Mouse (Mus musculus) liver, adult (tissue): Measurements from ENCODE around the gene Nova2.

Source experiments
- GATA4 ChIP-seq: IDR thresholded peaks from 2 replicates; pipeline ENCODE4 v1.6.1; 2014; ENCODE audit warnings: mild to moderate bottlenecking, low read length; ENCODE audit not compliant: insufficient replicate concordance

Gene Nova2

GRCm38 (mm10) chr7:18988780-18989179 lies 63.1 kb downstream of the Nova2 start:
- TF ChIP-seq GATA4, result no peak

- no peak for TF ChIP-seq GATA4
Measured at GRCm38 (mm10) chr7:18989995-18990394, 64.3 kb downstream of the Nova2 start.

GRCm38 (mm10) chr7:18990601-18991295 lies 65.1 kb downstream of the Nova2 start, which contains the start of gene Mypop:
Mypop (plus strand) TSS chr7:18991245.
- no peak for TF ChIP-seq GATA4

- TF ChIP-seq GATA4, result no peak
Measured at GRCm38 (mm10) chr7:18991660-18992293, 66.1 kb downstream of the Nova2 start.

GRCm38 (mm10) chr7:18992294-18992675 lies 66.6 kb downstream of the Nova2 start:
- no peak for TF ChIP-seq GATA4

- TF ChIP-seq GATA4, result no peak
Measured at GRCm38 (mm10) chr7:18993036-18993435, 67.3 kb downstream of the Nova2 start.

GRCm38 (mm10) chr7:18998835-18999234 lies 73.1 kb downstream of the Nova2 start:
- TF ChIP-seq GATA4, result no peak

GRCm38 (mm10) chr7:19000421-19000820 lies 74.7 kb downstream of the Nova2 start:
- TF ChIP-seq GATA4, result no peak

- TF ChIP-seq GATA4, result no peak
Measured at GRCm38 (mm10) chr7:19001066-19001806, 75.5 kb downstream of the Nova2 start.

- no peak for TF ChIP-seq GATA4
Measured at GRCm38 (mm10) chr7:19001807-19002085, 76.1 kb downstream of the Nova2 start.

GRCm38 (mm10) chr7:19002115-19002514 lies 76.4 kb downstream of the Nova2 start:
- no peak for TF ChIP-seq GATA4

- TF ChIP-seq GATA4, result no peak
Measured at GRCm38 (mm10) chr7:19002848-19003498, 77.3 kb downstream of the Nova2 start.

- TF ChIP-seq GATA4, result no peak
Measured at GRCm38 (mm10) chr7:19003902-19004630, 78.4 kb downstream of the Nova2 start, which contains the start of gene Irf2bp1. Irf2bp1 (plus strand) TSS chr7:19004044.

GRCm38 (mm10) chr7:19004631-19005079 lies 79.0 kb downstream of the Nova2 start:
- TF ChIP-seq GATA4, result no peak
